Mouse (Mus musculus) E14TG2a.4 (cell line): ENCODE data around the gene Foxn3.

Experiments
- H3K27me3 ChIP-seq: 2 replicates; pipeline ENCODE4 v1.6.1; 2014; ENCODE audit warnings: low read length, control low read depth; ENCODE audit not compliant: insufficient read depth
- H3K36me3 ChIP-seq: 2 replicates; pipeline ENCODE4 v1.6.1; 2014; ENCODE audit warnings: low read length, control low read depth; ENCODE audit not compliant: insufficient read depth
- H3K4me1 ChIP-seq: replicated peaks from 2 replicates; pipeline ENCODE4 v1.6.1; 2014; ENCODE audit warnings: low read depth, low read length, control low read depth
- H3K4me3 ChIP-seq: replicated peaks from 2 replicates; pipeline ENCODE4 v1.5.1; 2014; ENCODE audit warnings: mild to moderate bottlenecking, low read length
- H3K9me3 ChIP-seq: 2 replicates; pipeline ENCODE4 v1.6.1; 2014; ENCODE audit warnings: low read length, control low read depth
- CTCF ChIP-seq: conservative IDR thresholded peaks from 2 replicates; pipeline ENCODE4 v1.5.1; 2014; ENCODE audit warnings: low read length
- NANOG ChIP-seq: IDR thresholded peaks from 2 replicates; pipeline ENCODE4 v1.6.1; 2014; ENCODE audit warnings: borderline replicate concordance, low read length, mixed read lengths
- POU5F1 ChIP-seq: IDR thresholded peaks from 2 replicates; pipeline ENCODE4 v1.6.1; 2014; ENCODE audit warnings: low read length, borderline replicate concordance

The Foxn3 gene

DNA sequence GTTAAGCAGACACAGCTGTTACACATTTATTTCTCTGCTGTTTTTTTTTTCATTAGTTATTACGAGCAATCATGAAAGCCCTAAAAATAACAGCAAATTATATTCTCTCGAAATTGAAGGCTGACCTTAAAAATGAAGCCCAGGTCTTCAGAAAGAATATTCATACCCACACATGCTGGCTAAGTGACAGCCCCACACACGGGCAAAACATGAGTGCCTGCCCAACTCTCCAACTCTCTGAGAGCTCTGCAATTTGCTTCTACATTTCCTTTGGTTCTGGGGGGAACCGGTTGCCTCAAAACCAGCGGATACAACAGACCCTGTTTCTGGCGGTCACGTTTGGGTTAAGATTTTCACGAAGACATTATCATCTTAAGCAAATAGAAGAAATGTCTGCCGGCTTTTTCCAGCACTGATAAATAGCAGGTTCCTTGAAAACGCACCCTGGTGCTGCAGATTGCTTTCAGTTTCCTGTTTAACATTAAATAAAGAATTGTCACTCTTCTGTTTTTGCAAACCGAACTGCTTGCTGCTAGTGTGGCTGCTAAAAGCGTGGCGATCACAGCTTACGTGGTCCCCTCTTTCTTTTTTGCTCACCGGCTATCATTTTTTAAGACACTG lies 156.6 kb downstream of the Foxn3 start:
- H3K4me1 ChIP-seq: peaks cover 60% of the 10 kb centered on the region
- H3K4me3 ChIP-seq: no peak overlapping the region
- TF ChIP-seq NANOG (no peak), POU5F1 (no peak), CTCF (no peak)
- H3K36me3 ChIP-seq: peaks cover 8% of the 10 kb centered on the region
- H3K9me3 ChIP-seq: peaks cover 17% of the 10 kb centered on the region
- no peaks in the 10 kb centered on the region for H3K27me3 ChIP-seq

DNA sequence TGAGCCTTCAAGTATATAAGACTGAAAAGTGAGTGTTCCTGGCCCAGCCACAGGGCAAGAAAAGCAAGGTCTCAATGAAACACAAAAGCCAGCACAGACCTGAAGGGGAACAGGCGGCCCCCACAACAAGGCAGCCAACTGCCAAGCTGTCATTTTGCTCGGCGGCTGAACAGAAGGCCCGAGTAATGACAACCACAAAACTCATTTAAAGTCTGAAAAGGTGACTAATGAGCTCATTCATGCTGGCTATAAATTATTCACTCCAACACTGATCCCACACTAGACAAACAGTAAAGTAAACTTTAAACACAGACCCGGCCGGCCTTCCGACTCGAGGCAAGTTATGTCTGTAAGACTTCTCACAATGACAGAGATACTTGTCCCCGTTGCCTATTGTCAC lies 157.1 kb downstream of the Foxn3 start:
- TF ChIP-seq NANOG (no peak), POU5F1 (no peak), CTCF (no peak)
- Histone ChIP-seq H3K36me3 (peaks cover 12% of the 10 kb centered on the region), H3K27me3 (no peaks in the 10 kb centered on the region), H3K4me1 (peaks cover 54% of the 10 kb centered on the region), H3K9me3 (peaks cover 23% of the 10 kb centered on the region), H3K4me3 (no peak overlapping the region)

DNA sequence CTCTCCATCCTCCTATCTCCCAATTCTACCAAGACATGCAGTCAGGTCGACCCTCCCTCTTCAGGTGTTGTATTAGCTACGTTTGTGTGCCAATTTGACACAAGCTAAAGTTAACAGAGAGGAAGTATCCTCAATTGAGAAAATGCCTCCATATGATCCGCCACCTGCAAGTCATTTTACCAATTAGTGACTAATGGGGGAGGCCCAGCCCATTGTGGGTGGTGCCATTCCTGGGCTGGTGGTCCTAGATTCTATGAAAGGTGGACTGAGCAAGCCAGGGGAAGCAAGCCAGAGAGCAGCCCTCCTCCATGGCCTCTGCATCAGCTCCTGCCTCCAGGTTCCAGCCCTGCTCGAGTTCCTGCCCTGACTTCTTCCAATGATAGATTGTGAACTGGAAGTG lies 158.0 kb downstream of the Foxn3 start:
- H3K4me3 ChIP-seq: no peak overlapping the region
- TF ChIP-seq POU5F1 (no peak), NANOG (no peak)
- peaks cover 28% of the 10 kb centered on the region for H3K9me3 ChIP-seq

DNA sequence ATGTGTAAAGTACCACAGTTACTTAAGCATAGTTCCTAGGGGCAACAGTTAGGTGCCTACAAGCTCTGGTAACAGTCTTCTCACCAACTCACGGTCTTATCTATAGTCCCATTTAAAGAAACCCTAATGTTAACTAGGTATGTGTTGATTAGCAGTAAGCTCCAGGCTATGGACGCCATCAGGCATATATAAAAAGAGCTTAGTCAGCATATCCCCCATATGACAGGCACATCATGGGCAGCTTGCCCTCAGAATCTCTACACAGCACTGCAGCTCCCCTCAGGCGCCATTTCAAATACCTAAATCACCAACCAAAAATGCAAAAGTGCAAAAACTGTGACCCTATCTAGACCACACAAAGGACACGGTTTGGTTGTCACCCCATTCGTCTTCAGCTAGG lies 160.4 kb downstream of the Foxn3 start:
- H3K9me3 ChIP-seq: peaks cover 28% of the 10 kb centered on the region
- H3K36me3 ChIP-seq: peaks cover 9% of the 10 kb centered on the region; the same call in 1 of the 2 replicates
- H3K4me1 ChIP-seq: peaks cover 42% of the 10 kb centered on the region
- TF ChIP-seq CTCF: no peak
- TF ChIP-seq NANOG: no peak
- no peak for TF ChIP-seq POU5F1
- no peaks in the 10 kb centered on the region for H3K27me3 ChIP-seq
- H3K4me3 ChIP-seq: no peak overlapping the region

More for the DNA sequence above, 158.0 kb downstream of the Foxn3 start:
- Histone ChIP-seq H3K4me1 (peaks cover 46% of the 10 kb centered on the region), H3K27me3 (no peaks in the 10 kb centered on the region), H3K36me3 (peaks cover 17% of the 10 kb centered on the region)

DNA sequence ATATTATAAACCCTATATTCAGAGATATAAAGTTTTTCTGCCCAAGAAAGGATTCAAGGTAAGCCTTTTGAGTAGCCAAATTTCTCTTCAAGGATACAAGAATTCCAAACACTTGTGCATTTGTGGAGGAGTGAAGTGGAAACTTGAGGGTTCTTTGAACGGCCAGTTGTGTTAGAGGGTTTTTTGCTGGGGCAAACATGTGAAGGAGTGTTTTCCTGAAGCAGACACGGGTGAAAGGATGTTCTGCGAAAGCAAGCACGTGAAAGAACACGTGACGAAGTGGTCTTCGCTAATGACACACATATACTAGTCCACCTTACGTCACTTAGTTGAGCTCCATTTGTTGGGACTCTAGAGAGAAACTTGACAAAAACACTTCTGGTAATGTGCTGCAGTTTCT lies 162.5 kb downstream of the Foxn3 start:
- H3K4me3 ChIP-seq: no peak overlapping the region
- no peaks in the 10 kb centered on the region for H3K27me3 ChIP-seq
- peaks cover 9% of the 10 kb centered on the region; the same call in 1 of the 2 replicates for H3K36me3 ChIP-seq
- peaks cover 34% of the 10 kb centered on the region for H3K4me1 ChIP-seq
- TF ChIP-seq POU5F1 (no peak), CTCF (no peak), NANOG (no peak)
- peaks cover 33% of the 10 kb centered on the region for H3K9me3 ChIP-seq

DNA sequence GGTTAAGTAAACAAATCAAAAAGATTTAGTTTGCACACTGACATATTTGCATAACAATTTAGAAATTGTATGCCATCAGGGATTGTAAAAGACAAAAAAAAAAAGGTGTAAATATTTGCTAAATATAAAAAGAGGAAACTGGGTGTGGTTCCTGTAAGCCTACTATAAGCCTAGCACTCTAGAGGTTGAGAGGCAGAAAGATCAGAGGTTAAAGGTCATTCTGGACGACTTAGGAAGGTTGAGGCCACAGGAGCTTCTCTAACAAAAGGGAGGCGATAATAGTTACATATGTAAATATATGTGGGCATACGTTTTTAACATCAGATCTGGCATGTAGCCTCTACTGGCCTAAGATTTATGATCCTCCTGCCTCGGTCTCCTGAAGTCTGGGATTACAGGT lies 163.8 kb downstream of the Foxn3 start:
- Histone ChIP-seq H3K27me3 (no peaks in the 10 kb centered on the region), H3K9me3 (peaks cover 33% of the 10 kb centered on the region), H3K4me3 (no peak overlapping the region), H3K36me3 (peaks cover 9% of the 10 kb centered on the region; the same call in 1 of the 2 replicates), H3K4me1 (peaks cover 42% of the 10 kb centered on the region)
- TF ChIP-seq CTCF (no peak), NANOG (no peak), POU5F1 (no peak)

DNA sequence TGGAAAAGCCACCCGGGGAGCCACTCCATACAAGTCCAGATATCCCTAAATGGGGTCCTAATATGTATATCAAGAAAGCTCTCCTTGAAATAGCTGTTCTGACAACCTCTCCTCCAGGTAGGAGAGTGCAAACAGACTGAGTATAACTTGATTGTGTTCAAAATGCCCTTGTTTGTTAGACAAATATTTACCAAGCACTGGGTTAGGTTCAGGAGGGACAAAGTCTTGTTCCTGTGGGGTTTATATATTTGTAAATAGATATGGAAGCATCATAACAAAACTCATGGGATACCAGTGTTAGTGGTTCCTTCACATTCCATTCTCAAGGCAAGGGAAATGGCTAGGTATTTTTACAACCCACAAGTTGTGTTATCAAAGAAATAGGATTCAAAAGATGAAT lies 166.9 kb downstream of the Foxn3 start:
- H3K4me3 ChIP-seq: no peak overlapping the region
- TF ChIP-seq NANOG: no peak
- no peak for TF ChIP-seq POU5F1
- TF ChIP-seq CTCF: no peak
- H3K4me1 ChIP-seq: peaks cover 58% of the 10 kb centered on the region
- 0 out of 2 replicates have a peak, but pooled peaks cover 7% of the 10 kb centered on the region for H3K36me3 ChIP-seq
- peaks cover 12% of the 10 kb centered on the region for H3K9me3 ChIP-seq
- no peaks in the 10 kb centered on the region for H3K27me3 ChIP-seq

DNA sequence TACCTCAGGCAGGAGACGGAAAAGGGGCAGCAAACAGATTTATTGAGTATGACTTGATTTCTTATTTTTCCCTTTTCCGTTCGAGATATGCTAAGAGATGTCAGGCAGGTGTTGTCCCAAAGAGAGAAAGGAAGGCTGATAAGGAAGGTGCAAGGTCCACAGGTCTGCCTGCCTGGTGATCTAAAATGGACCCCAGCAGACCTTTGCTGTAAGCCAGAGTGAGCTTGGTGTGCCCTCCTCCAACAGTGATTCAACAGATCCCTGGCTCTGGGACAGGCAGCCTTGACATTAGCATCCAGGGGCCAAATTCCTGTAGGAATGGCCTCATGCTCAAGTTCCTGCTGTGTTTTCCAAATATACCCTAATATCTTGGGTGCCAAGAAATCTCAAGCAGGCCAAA lies 168.3 kb downstream of the Foxn3 start:
- Histone ChIP-seq H3K4me3 (no peak overlapping the region), H3K4me1 (peaks cover 69% of the 10 kb centered on the region), H3K9me3 (peaks cover 5% of the 10 kb centered on the region; the same call in 1 of the 2 replicates), H3K27me3 (no peaks in the 10 kb centered on the region), H3K36me3 (0 out of 2 replicates have a peak, but pooled peaks cover 3% of the 10 kb centered on the region)
- no peak for TF ChIP-seq NANOG
- TF ChIP-seq CTCF: no peak

DNA sequence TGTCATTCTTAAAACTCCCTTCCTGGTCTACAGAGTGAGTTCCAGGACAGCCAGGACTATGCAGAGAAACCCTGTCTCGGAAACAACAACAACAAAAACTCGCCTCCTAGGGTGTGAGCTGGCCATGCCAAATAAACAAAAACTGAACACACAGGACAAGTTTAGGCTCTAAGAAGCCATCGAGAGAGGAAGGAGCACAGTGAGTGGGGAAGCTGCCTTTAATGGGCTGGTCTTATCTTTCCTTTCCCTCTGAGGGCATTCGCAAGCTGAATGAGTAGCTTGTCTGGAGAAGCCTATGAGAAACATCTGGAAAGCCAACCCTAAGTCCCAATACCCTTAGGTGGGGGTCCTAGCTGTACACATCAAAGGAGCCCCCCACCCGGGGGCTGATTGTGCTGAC lies 168.7 kb downstream of the Foxn3 start:
- no peak for TF ChIP-seq POU5F1
- no peak for TF ChIP-seq CTCF
- no peak for TF ChIP-seq NANOG
- H3K27me3 ChIP-seq: no peaks in the 10 kb centered on the region
- peak overlapping the region; percentile 4; the same call in 1 of the 2 replicates for H3K4me3 ChIP-seq
- H3K9me3 ChIP-seq: peaks cover 5% of the 10 kb centered on the region; the same call in 1 of the 2 replicates
- H3K36me3 ChIP-seq: 0 out of 2 replicates have a peak, but pooled peaks cover 3% of the 10 kb centered on the region
- H3K4me1 ChIP-seq: peaks cover 69% of the 10 kb centered on the region
